Mouse (Mus musculus): Measurements from ENCODE around the gene Lypd6. TPM values are rescaled to one million over a fixed set of nuclear protein-coding genes. Genes with fewer than 3 reads are reported as not detected.

Lypd6 gene
- polyA plus RNA-seq, 1 experiment from 2014 or later, result 4.6 TPM

DNA sequence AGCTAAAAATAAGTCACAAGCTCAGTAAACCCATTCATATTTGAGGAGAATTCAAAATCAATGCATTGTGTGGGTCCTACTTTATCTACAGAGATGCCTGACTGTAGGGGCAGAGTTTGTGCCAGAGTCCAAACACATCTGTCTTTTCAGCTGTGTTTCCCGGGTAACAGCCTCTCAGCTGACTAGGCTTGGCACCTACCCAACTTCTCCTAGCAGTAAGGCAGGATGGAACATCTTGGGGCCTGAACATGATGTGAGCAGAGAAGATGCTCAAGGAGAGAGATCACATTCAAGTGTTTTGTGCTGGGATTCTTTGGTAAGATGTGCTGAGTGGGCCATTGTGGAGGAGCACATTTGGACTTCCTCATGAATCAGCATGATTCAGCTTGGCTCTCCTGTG, 130.5 kb downstream of the Lypd6 start:
- Histone ChIP-seq H3K36me3 (no peaks in the 10 kb centered on the region), H3K4me1 (0 out of 2 replicates have a peak, but pooled peaks cover 3% of the 10 kb centered on the region), H3K27ac (no peak overlapping the region), H3K27me3 (ENCODE audit: low read depth, poor library complexity, severe bottlenecking) (no peaks in the 10 kb centered on the region), H3K9me3 (replicated peaks) (no peaks in the 10 kb centered on the region), H3K4me3 (no peak overlapping the region)
- no peak for DNase-seq (ENCODE audit: low spot score)
- 92% methylated on average over 1 of the region's 1 CpGs for WGBS

- Histone ChIP-seq H3K9me3 (replicated peaks) (no peaks in the 10 kb centered on the region), H3K27me3 (ENCODE audit: low read depth, poor library complexity, severe bottlenecking) (no peaks in the 10 kb centered on the region), H3K27ac (no peak overlapping the region), H3K36me3 (no peaks in the 10 kb centered on the region), H3K4me3 (no peak overlapping the region), H3K4me1 (0 out of 2 replicates have a peak, but pooled peaks cover 4% of the 10 kb centered on the region)
- no peak for DNase-seq (ENCODE audit: low spot score)
- WGBS, result 89% methylated on average over 4 of the region's 4 CpGs
These were observed 131.6 kb downstream of the Lypd6 start for GRCm38 (mm10) chr2:50197801-50198200.

DNA sequence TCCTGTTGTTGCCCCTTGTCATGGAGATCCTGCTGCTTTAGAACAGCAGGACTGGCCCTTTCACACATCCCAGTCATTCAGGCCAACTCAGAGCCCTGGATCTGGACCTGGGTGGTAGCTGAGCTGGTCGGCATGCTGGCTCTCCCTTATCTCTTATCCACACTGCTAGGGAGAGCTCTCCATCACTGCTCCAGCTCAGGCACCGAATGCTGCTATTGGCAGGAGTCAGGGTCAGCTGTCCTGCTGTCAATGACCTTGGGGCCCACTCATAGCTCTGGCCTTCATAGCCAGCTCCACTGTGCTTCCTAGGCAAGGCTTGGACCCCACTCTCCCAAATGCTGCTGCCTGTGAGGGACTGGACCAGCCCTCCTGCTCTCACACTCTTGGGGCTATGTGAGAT, 134.3 kb downstream of the Lypd6 start:
- DNase-seq (ENCODE audit: low spot score), result no peak
- Histone ChIP-seq H3K4me1 (0 out of 2 replicates have a peak, but pooled peaks cover 4% of the 10 kb centered on the region), H3K27ac (no peak overlapping the region), H3K9me3 (replicated peaks) (no peaks in the 10 kb centered on the region), H3K27me3 (ENCODE audit: low read depth, poor library complexity, severe bottlenecking) (no peaks in the 10 kb centered on the region), H3K4me3 (no peak overlapping the region), H3K36me3 (no peaks in the 10 kb centered on the region)
- WGBS, result 63% methylated on average over 2 of the region's 2 CpGs

GRCm38 (mm10) chr2:50220574-50220973, 154.3 kb downstream of the Lypd6 start:
- 89% methylated on average over 7 of the region's 7 CpGs for WGBS
- H3K36me3 ChIP-seq, result no peaks in the 10 kb centered on the region
- no peak overlapping the region for H3K4me3 ChIP-seq
- H3K9me3 ChIP-seq (replicated peaks), result no peaks in the 10 kb centered on the region
- no peak for DNase-seq (ENCODE audit: low spot score)
- H3K27me3 ChIP-seq (ENCODE audit: low read depth, poor library complexity, severe bottlenecking), result no peaks in the 10 kb centered on the region
- no peaks in the 10 kb centered on the region for H3K4me1 ChIP-seq
- H3K27ac ChIP-seq, result no peak overlapping the region

DNA sequence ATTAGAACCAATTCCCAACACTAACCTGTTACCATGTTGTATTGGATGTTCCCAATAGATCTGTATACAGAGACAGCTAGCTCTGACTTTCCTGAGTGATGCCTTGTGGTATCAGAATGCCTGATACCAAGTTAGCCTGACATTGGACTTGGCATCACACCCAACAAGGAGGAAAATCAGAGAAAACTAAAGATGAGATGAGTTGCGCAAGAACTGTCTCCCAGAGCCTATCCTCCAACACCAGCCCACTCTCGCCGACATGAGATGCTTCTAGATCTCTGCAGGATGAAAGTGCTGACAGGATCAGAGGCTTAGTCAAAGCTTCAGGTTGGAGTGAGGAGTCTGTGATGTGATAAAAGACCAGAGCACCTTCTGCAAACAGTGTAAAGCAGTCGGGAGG, 158.8 kb downstream of the Lypd6 start:
- Histone ChIP-seq H3K27me3 (ENCODE audit: low read depth, poor library complexity, severe bottlenecking) (no peaks in the 10 kb centered on the region), H3K27ac (no peak overlapping the region), H3K9me3 (replicated peaks) (no peaks in the 10 kb centered on the region), H3K4me1 (no peaks in the 10 kb centered on the region), H3K4me3 (no peak overlapping the region), H3K36me3 (no peaks in the 10 kb centered on the region)
- whole genome bisulfite sequencing, result 76% methylated on average over 4 of the region's 4 CpGs
- DNase-seq (ENCODE audit: low spot score), result no peak

- H3K4me3 ChIP-seq, result no peak overlapping the region
- no peaks in the 10 kb centered on the region for H3K9me3 ChIP-seq (replicated peaks)
- WGBS, result 87% methylated on average over 8 of the region's 8 CpGs
- DNase-seq (ENCODE audit: low spot score), result no peak
- H3K36me3 ChIP-seq, result no peaks in the 10 kb centered on the region
- no peaks in the 10 kb centered on the region for H3K27me3 ChIP-seq (ENCODE audit: low read depth, poor library complexity, severe bottlenecking)
- H3K4me1 ChIP-seq, result no peaks in the 10 kb centered on the region
- H3K27ac ChIP-seq, result no peak overlapping the region
These were observed 167.3 kb downstream of the Lypd6 start for GRCm38 (mm10) chr2:50233491-50233890.

Other genes with a start within 250 kb of the Lypd6 start
- gene Mmadhc, start 230.4 kb downstream of the Lypd6 start, polyA plus RNA-seq (2016; fragmentation: Nextera tagmentation; extraction: Ambion mirVana), result 169 and 179 TPM in 2 replicates

All from limb, embryonic 10.5 days (tissue).